Mouse (Mus musculus): ENCODE measurements around the gene Fibp. TPM values are rescaled to one million over a fixed set of nuclear protein-coding genes. Genes with fewer than 3 reads are reported as not detected.

Fibp gene
- polyA plus RNA-seq, 1 experiment from 2014 or later = 119 TPM

DNA sequence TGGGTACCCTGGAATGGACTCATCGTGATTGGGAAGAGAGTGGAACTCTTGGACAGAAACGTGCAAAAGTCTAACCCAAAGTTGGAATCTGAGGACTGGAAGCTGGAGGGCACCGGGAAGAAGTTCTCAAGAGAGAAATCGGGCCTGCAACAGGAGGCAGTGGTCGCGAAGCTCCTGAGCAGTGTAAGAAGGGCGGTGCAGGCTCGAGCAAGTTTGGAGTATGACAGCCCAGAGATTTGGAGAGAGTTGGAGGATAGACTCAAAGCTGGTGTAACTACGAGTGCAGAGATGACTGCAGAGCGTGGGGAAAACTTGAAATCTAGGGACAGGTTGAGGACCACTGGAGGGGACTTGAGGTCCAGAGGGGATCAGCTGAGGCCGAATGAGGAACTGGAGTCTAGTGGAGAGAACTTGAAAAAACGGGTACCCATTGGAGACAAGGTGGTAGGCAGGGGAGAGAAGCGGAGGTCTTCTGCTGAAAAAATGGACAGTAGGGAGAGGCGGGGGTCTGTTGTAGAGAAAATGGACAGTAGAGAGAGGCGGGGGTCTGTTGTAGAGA is 50.7 kb downstream of the Fibp start:
- Histone ChIP-seq H3K9ac (ENCODE audit: low read depth, low read length) (peak overlapping the region; percentile 59), H3K27me3 (ENCODE audit: control insufficient read depth, insufficient read depth, low read length) (no peaks in the 10 kb centered on the region), H3K9me3 (ENCODE audit: control insufficient read depth, low read length) (no peaks in the 10 kb centered on the region), H3K4me3 (ENCODE audit: low read depth, low read length) (peak overlapping the region; percentile 43), H3K4me1 (replicated peaks; ENCODE audit: control insufficient read depth, insufficient read depth, low read length) (no peaks in the 10 kb centered on the region), H3K27ac (ENCODE audit: low read depth, low read length) (no peak overlapping the region), H3K36me3 (ENCODE audit: control insufficient read depth, insufficient read depth, low read length) (no peaks in the 10 kb centered on the region), H3K4me2 (replicated peaks; ENCODE audit: low read depth, low read length) (peak overlapping the region; percentile 63)
- 55% methylated on average over 15 of the region's 15 CpGs for WGBS
- ATAC-seq (ENCODE audit: low FRiP score) (no peak), DNase-seq (ENCODE audit: low spot score) (no peak)

DNA sequence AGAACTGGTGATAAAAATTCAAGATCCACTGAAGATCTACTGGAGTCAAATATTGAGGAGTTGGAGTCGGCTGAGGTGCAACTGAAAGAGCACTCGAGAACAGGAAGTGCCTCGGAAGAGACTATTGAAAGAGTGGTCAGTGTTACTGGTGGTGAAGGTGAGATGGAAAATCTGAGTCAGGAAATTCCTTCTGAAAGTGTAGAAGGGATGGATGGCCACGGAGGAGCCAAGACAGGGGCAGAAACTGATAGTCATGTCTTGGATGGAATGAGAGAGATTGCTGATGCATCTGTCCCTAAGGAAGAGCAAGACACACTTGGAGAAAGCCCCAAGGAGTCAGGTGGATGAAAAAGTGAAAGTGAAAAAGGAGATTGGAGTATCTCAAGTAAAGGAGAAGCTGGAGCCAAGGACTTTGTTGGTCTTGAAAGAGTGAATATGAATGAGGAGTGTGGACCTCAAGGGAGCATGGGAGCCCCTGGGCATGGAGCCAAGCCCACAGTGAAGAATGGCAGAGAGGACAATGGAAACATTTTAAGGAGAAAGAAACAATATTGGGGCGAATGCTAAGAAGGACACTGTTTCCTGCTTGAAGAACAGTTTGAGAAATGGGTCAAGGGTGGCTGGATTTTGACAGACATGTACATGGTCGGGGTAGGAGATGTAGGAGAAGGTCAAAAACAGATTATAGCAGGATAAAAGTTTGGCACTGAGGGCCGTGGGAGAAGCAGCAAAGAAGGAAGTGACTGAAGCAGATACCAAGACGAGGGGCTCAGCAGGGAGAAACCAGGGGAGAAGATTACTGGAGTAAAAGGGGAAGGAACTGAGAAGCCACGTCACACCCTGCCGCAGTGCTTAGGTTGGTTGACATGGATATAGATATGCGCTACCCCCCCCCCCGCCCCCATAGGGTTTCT is 51.9 kb downstream of the Fibp start:
- Histone ChIP-seq H3K4me3 (ENCODE audit: low read depth, low read length) (no peak overlapping the region), H3K27me3 (ENCODE audit: control insufficient read depth, insufficient read depth, low read length) (no peaks in the 10 kb centered on the region), H3K4me1 (replicated peaks; ENCODE audit: control insufficient read depth, insufficient read depth, low read length) (no peaks in the 10 kb centered on the region), H3K36me3 (ENCODE audit: control insufficient read depth, insufficient read depth, low read length) (no peaks in the 10 kb centered on the region), H3K9me3 (ENCODE audit: control insufficient read depth, low read length) (no peaks in the 10 kb centered on the region), H3K9ac (ENCODE audit: low read depth, low read length) (no peak overlapping the region), H3K27ac (ENCODE audit: low read depth, low read length) (no peak overlapping the region), H3K4me2 (replicated peaks; ENCODE audit: low read depth, low read length) (no peak overlapping the region)
- no peak for DNase-seq (ENCODE audit: low spot score)
- WGBS = 85% methylated on average over 12 of the region's 12 CpGs
- no peak for ATAC-seq (ENCODE audit: low FRiP score)

- no peaks in the 10 kb centered on the region for H3K4me1 ChIP-seq (replicated peaks; ENCODE audit: control insufficient read depth, insufficient read depth, low read length)
- DNase-seq (ENCODE audit: low spot score) = no peak
- no peaks in the 10 kb centered on the region for H3K27me3 ChIP-seq (ENCODE audit: control insufficient read depth, insufficient read depth, low read length)
- no peak for ATAC-seq (ENCODE audit: low FRiP score)
- H3K27ac ChIP-seq (ENCODE audit: low read depth, low read length) = no peak overlapping the region
- WGBS = 89% methylated on average over 3 of the region's 3 CpGs
- H3K4me2 ChIP-seq (replicated peaks; ENCODE audit: low read depth, low read length) = no peak overlapping the region
- H3K4me3 ChIP-seq (ENCODE audit: low read depth, low read length) = no peak overlapping the region
- H3K36me3 ChIP-seq (ENCODE audit: control insufficient read depth, insufficient read depth, low read length) = no peaks in the 10 kb centered on the region
- no peak overlapping the region for H3K9ac ChIP-seq (ENCODE audit: low read depth, low read length)
- no peaks in the 10 kb centered on the region for H3K9me3 ChIP-seq (ENCODE audit: control insufficient read depth, low read length)
Measured at GRCm38 (mm10) chr19:5513005-5513349, 52.6 kb downstream of the Fibp start.

Other genes starting within 250 kb of the Fibp start
- 23.2 and 23.4 TPM in 2 replicates for gene Pacs1, start 187.5 kb upstream of the Fibp start, polyA plus RNA-seq (2014; fragmentation: Nextera tagmentation; extraction: Ambion mirVana)
- gene Sf3b2, start 165.2 kb upstream of the Fibp start, polyA plus RNA-seq (2014; fragmentation: Nextera tagmentation; extraction: Ambion mirVana) = 385 and 404 TPM in 2 replicates
- gene Gal3st3, start 162.3 kb upstream of the Fibp start, polyA plus RNA-seq (2014; fragmentation: Nextera tagmentation; extraction: Ambion mirVana) = 14.0 and 14.6 TPM in 2 replicates
- gene Catsper1, start 124.9 kb upstream of the Fibp start, polyA plus RNA-seq (2014; fragmentation: Nextera tagmentation; extraction: Ambion mirVana) = not detected in 2 replicates
- 1.7 and 2.3 TPM in 2 replicates for gene Cst6, start 111.0 kb upstream of the Fibp start, polyA plus RNA-seq (2014; fragmentation: Nextera tagmentation; extraction: Ambion mirVana)
- gene Eif1ad, start 93.9 kb upstream of the Fibp start, polyA plus RNA-seq (2014; fragmentation: Nextera tagmentation; extraction: Ambion mirVana) = 73.6 and 76.6 TPM in 2 replicates
- 392 and 442 TPM in 2 replicates for gene Banf1, start 93.4 kb upstream of the Fibp start, polyA plus RNA-seq (2014; fragmentation: Nextera tagmentation; extraction: Ambion mirVana)
- 75.2 and 79.2 TPM in 2 replicates for gene Sart1, start 71.9 kb upstream of the Fibp start, polyA plus RNA-seq (2014; fragmentation: Nextera tagmentation; extraction: Ambion mirVana)
- gene Tsga10ip, start 58.1 kb upstream of the Fibp start, polyA plus RNA-seq (2014; fragmentation: Nextera tagmentation; extraction: Ambion mirVana) = 0.53 and 0.54 TPM in 2 replicates
- 182 and 211 TPM in 2 replicates for gene Drap1, start 35.6 kb upstream of the Fibp start, polyA plus RNA-seq (2014; fragmentation: Nextera tagmentation; extraction: Ambion mirVana)
- gene AI837181, start 35.5 kb upstream of the Fibp start, polyA plus RNA-seq (2014; fragmentation: Nextera tagmentation; extraction: Ambion mirVana) = 33.4 and 35.2 TPM in 2 replicates
- gene Fosl1, start 13.1 kb upstream of the Fibp start, polyA plus RNA-seq (2014; fragmentation: Nextera tagmentation; extraction: Ambion mirVana) = 0.13 TPM in 1 of 2 replicates, not detected in the other
- 6.6 and 6.9 TPM in 2 replicates for gene Ccdc85b, start 2.7 kb upstream of the Fibp start, polyA plus RNA-seq (2014; fragmentation: Nextera tagmentation; extraction: Ambion mirVana)
- 3.0 and 4.7 TPM in 2 replicates for gene Ctsw, start 7.9 kb downstream of the Fibp start, polyA plus RNA-seq (2014; fragmentation: Nextera tagmentation; extraction: Ambion mirVana)
- gene Efemp2, start 13.3 kb downstream of the Fibp start, polyA plus RNA-seq (2014; fragmentation: Nextera tagmentation; extraction: Ambion mirVana) = 51.2 and 55.7 TPM in 2 replicates
- 38.8 and 44.3 TPM in 2 replicates for gene Mus81, start 27.8 kb downstream of the Fibp start, polyA plus RNA-seq (2014; fragmentation: Nextera tagmentation; extraction: Ambion mirVana)
- 3,904 and 4,056 TPM in 2 replicates for gene Cfl1, start 29.8 kb downstream of the Fibp start, polyA plus RNA-seq (2014; fragmentation: Nextera tagmentation; extraction: Ambion mirVana)
- 0.34 TPM in 1 of 2 replicates, not detected in the other for gene 1700020D05Rik, start 43.2 kb downstream of the Fibp start, polyA plus RNA-seq (2014; fragmentation: Nextera tagmentation; extraction: Ambion mirVana)
- gene Snx32, start 49.9 kb downstream of the Fibp start, polyA plus RNA-seq (2014; fragmentation: Nextera tagmentation; extraction: Ambion mirVana) = 21.2 and 22.2 TPM in 2 replicates
- gene Ovol1, start 100.0 kb downstream of the Fibp start, polyA plus RNA-seq (2014; fragmentation: Nextera tagmentation; extraction: Ambion mirVana) = 0.40 and 0.52 TPM in 2 replicates
- 1.4 and 1.5 TPM in 2 replicates for gene Ap5b1, start 107.4 kb downstream of the Fibp start, polyA plus RNA-seq (2014; fragmentation: Nextera tagmentation; extraction: Ambion mirVana)
- 143 and 148 TPM in 2 replicates for gene Rnaseh2c, start 141.3 kb downstream of the Fibp start, polyA plus RNA-seq (2014; fragmentation: Nextera tagmentation; extraction: Ambion mirVana)
- 36.9 and 39.3 TPM in 2 replicates for gene Kat5, start 149.6 kb downstream of the Fibp start, polyA plus RNA-seq (2014; fragmentation: Nextera tagmentation; extraction: Ambion mirVana)
- gene Rela, start 176.9 kb downstream of the Fibp start, polyA plus RNA-seq (2014; fragmentation: Nextera tagmentation; extraction: Ambion mirVana) = 27.2 and 29.6 TPM in 2 replicates
- 7.8 and 8.2 TPM in 2 replicates for gene Sipa1, start 203.1 kb downstream of the Fibp start, polyA plus RNA-seq (2014; fragmentation: Nextera tagmentation; extraction: Ambion mirVana)
- gene Map3k11, start 228.1 kb downstream of the Fibp start, polyA plus RNA-seq (2014; fragmentation: Nextera tagmentation; extraction: Ambion mirVana) = 13.4 and 14.7 TPM in 2 replicates
- 22.9 and 23.1 TPM in 2 replicates for gene Pcnx3, start 228.3 kb downstream of the Fibp start, polyA plus RNA-seq (2014; fragmentation: Nextera tagmentation; extraction: Ambion mirVana)
- gene Kcnk7, start 243.8 kb downstream of the Fibp start, polyA plus RNA-seq (2014; fragmentation: Nextera tagmentation; extraction: Ambion mirVana) = 0.19 TPM in 1 of 2 replicates, not detected in the other

Measured in hindbrain, embryonic 11.5 days (tissue).